Mouse (Mus musculus): ENCODE results near the gene Ybx2. TPM values are rescaled to one million over a fixed set of nuclear protein-coding genes. Genes with fewer than 3 reads are reported as not detected.

Gene Ybx2
- total and polyA plus RNA-seq, 2 experiments from 2014 or later: 2.5 to 22.8 TPM

DNA sequence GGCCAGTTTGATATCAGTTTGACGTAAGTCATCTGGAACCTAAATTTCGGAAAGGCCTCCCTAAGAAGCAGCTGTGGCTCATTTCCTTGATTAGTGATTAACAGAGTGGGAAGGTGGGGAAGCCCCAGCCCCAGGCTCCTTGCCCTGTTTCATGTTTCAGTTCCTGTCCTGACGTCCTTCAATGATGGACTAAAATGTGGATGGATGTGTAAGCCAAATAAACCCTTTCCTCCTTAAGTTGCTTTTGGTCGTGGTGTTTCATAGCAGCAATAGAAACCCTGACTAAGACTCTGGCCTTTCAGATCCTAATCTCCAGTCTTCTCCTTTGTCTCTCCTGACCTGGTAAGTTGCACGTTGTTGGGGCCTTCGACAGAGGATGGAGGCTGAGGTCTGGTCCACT, 34.6 kb downstream of the Ybx2 start:
- H3K4me1 ChIP-seq (ENCODE audit: insufficient read depth): 0 out of 2 replicates have a peak, but pooled peaks cover 3% of the 10 kb centered on the region
- H3K9ac ChIP-seq: no peak overlapping the region
- H3K4me2 ChIP-seq (ENCODE audit: low read depth): no peak overlapping the region
- H3K9me3 ChIP-seq (ENCODE audit: low read length): no peaks in the 10 kb centered on the region
- H3K36me3 ChIP-seq (ENCODE audit: insufficient read depth): peaks cover 64% of the 10 kb centered on the region
- no peak for ATAC-seq
- 90% methylated on average over 6 of the region's 6 CpGs for WGBS
- H3K27me3 ChIP-seq (ENCODE audit: insufficient read depth, low read length): peaks cover 23% of the 10 kb centered on the region
- H3K27ac ChIP-seq (ENCODE audit: low read depth, low read length): no peak overlapping the region
- DNase-seq: no peak
- TF ChIP-seq CTCF (IDR thresholded peaks at IDR 0.05; ENCODE audit: low read depth): no peak
- H3K4me3 ChIP-seq (ENCODE audit: low read depth, low read length): no peak overlapping the region

DNA sequence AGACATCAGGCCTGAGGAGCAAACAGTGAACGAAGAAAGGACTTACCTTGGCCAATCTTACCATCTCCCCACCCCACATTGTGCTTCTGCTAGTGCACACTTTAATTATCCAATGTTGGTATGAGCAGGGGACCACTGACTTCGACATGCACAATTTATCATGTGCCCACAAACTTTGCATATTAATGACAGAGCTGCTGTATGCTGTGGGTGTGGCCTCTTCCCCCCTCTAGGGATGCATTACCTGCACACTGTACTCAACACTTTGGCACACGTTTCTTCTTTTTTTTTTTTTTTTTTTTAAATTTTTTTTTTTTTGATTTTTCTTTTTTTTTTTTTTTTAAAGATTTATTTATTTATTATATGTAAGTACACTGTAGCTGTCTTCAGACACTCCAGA, 35.2 kb downstream of the Ybx2 start:
- WGBS: 84% methylated on average over 3 of the region's 3 CpGs
- no peak for DNase-seq
- Histone ChIP-seq H3K27ac (ENCODE audit: low read depth, low read length) (no peak overlapping the region), H3K9ac (no peak overlapping the region), H3K9me3 (ENCODE audit: low read length) (no peaks in the 10 kb centered on the region), H3K36me3 (ENCODE audit: insufficient read depth) (peaks cover 68% of the 10 kb centered on the region), H3K4me3 (ENCODE audit: low read depth, low read length) (no peak overlapping the region), H3K4me2 (ENCODE audit: low read depth) (no peak overlapping the region), H3K4me1 (ENCODE audit: insufficient read depth) (0 out of 2 replicates have a peak, but pooled peaks cover 3% of the 10 kb centered on the region), H3K27me3 (ENCODE audit: insufficient read depth, low read length) (peaks cover 18% of the 10 kb centered on the region; the same call in 1 of the 2 replicates)
- no peak for TF ChIP-seq CTCF (IDR thresholded peaks at IDR 0.05; ENCODE audit: low read depth)
- ATAC-seq: no peak

- WGBS: 96% methylated on average over 2 of the region's 2 CpGs
- Histone ChIP-seq H3K36me3 (ENCODE audit: insufficient read depth) (peaks cover 60% of the 10 kb centered on the region), H3K27me3 (ENCODE audit: insufficient read depth, low read length) (no peaks in the 10 kb centered on the region), H3K27ac (ENCODE audit: low read depth, low read length) (no peak overlapping the region), H3K9me3 (ENCODE audit: low read length) (no peaks in the 10 kb centered on the region), H3K4me3 (ENCODE audit: low read depth, low read length) (no peak overlapping the region), H3K4me2 (ENCODE audit: low read depth) (no peak overlapping the region), H3K4me1 (ENCODE audit: insufficient read depth) (peaks cover 3% of the 10 kb centered on the region; the same call in 1 of the 2 replicates), H3K9ac (no peak overlapping the region)
- ATAC-seq: no peak
- no peak for TF ChIP-seq CTCF (IDR thresholded peaks at IDR 0.05; ENCODE audit: low read depth)
- no peak for DNase-seq
Observed at GRCm38 (mm10) chr11:69974907-69975306, 39.3 kb downstream of the Ybx2 start.

GRCm38 (mm10) chr11:69976271-69976670, 40.7 kb downstream of the Ybx2 start:
- WGBS: 90% methylated on average over 4 of the region's 4 CpGs
- no peaks in the 10 kb centered on the region for H3K27me3 ChIP-seq (ENCODE audit: insufficient read depth, low read length)

DNA sequence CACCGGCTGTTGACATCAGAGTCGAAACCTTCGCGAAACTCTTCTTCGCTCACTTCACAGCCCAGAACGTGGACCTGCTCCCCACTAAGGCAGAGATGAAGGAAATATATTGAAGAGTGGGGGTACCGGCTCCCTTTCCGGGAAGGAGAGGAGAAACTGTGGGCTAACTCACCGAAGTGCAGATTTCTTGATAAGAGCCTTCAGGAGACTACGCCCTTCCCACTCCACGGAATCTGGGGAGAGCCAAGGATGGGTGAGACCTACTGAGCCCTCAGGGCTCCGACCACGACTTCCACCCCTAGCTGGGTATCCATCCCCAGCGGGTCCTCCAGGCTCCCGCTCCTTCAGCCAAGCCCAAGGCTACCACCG, 44.2 kb downstream of the Ybx2 start:
- Histone ChIP-seq H3K4me3 (ENCODE audit: low read depth, low read length) (peak overlapping the region; percentile 89), H3K36me3 (ENCODE audit: insufficient read depth) (peaks cover 32% of the 10 kb centered on the region), H3K9me3 (ENCODE audit: low read length) (no peaks in the 10 kb centered on the region), H3K4me1 (ENCODE audit: insufficient read depth) (peaks cover 14% of the 10 kb centered on the region), H3K27ac (ENCODE audit: low read depth, low read length) (peak overlapping the region; percentile 99), H3K27me3 (ENCODE audit: insufficient read depth, low read length) (no peaks in the 10 kb centered on the region), H3K9ac (peak overlapping the region; percentile 95), H3K4me2 (ENCODE audit: low read depth) (peak overlapping the region; percentile 89)
- no peak for DNase-seq
- ATAC-seq: no peak
- WGBS: 3% methylated on average over 16 of the region's 16 CpGs
- no peak for TF ChIP-seq CTCF (IDR thresholded peaks at IDR 0.05; ENCODE audit: low read depth)

More at GRCm38 (mm10) chr11:69976271-69976670, 40.7 kb downstream of the Ybx2 start:
- ATAC-seq: no peak
- Histone ChIP-seq H3K4me1 (ENCODE audit: insufficient read depth) (peaks cover 3% of the 10 kb centered on the region; the same call in 1 of the 2 replicates), H3K4me2 (ENCODE audit: low read depth) (no peak overlapping the region), H3K9ac (no peak overlapping the region), H3K36me3 (ENCODE audit: insufficient read depth) (peaks cover 52% of the 10 kb centered on the region), H3K4me3 (ENCODE audit: low read depth, low read length) (no peak overlapping the region), H3K27ac (ENCODE audit: low read depth, low read length) (no peak overlapping the region), H3K9me3 (ENCODE audit: low read length) (no peaks in the 10 kb centered on the region)
- TF ChIP-seq CTCF (IDR thresholded peaks at IDR 0.05; ENCODE audit: low read depth): no peak
- DNase-seq: no peak

GRCm38 (mm10) chr11:69980196-69981140, 44.9 kb downstream of the Ybx2 start:
- no peaks in the 10 kb centered on the region for H3K27me3 ChIP-seq (ENCODE audit: insufficient read depth, low read length)
- WGBS: under 1% methylated on average over 40 of the region's 60 CpGs
- peak overlapping the region; percentile 95 for H3K9ac ChIP-seq
- no peak for TF ChIP-seq CTCF (IDR thresholded peaks at IDR 0.05; ENCODE audit: low read depth)
- H3K4me2 ChIP-seq (ENCODE audit: low read depth): peak overlapping the region; percentile 89
- peaks cover 14% of the 10 kb centered on the region for H3K4me1 ChIP-seq (ENCODE audit: insufficient read depth)
- no peaks in the 10 kb centered on the region for H3K9me3 ChIP-seq (ENCODE audit: low read length)
- H3K4me3 ChIP-seq (ENCODE audit: low read depth, low read length): peak overlapping the region; percentile 89
- peak; percentile 99 for DNase-seq
- H3K27ac ChIP-seq (ENCODE audit: low read depth, low read length): peak overlapping the region; percentile 99
- peak; percentile 96 for ATAC-seq
- peaks cover 31% of the 10 kb centered on the region for H3K36me3 ChIP-seq (ENCODE audit: insufficient read depth)

DNA sequence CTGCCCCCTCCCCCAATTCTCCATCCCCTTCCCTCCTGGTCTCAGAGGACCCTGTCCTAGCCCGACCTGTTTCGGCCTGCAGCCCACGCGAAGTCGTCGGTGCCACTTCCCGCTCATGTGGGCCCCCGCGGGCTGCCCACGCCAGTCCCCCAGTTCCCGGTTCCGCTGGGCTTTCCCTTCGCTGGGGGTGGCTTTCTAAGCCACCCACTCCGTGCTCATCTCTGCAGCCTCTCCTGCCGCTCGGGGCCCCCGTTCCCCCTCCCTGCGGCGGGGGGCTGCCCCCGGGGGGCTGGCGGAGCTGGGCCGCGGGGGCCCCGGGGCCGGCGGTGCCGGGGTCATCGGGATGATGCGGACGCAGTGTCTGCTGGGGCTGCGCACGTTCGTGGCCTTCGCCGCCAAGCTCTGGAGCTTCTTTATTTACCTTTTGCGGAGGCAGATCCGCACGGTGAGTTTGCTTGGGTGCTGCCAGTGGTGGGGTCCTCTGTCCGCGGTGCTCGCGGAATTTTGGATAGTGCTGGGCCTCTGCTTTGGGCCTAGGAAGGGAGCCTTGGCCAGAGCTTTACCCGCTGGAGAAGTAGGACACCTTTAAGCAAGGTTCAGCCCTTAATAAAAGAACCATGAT, 45.7 kb downstream of the Ybx2 start, which contains the start of gene Ctdnep1:
Gene Ctdnep1, plus strand, starts transcription at position 16 of the 622 bp plus-strand sequence.
- no peaks in the 10 kb centered on the region for H3K9me3 ChIP-seq (ENCODE audit: low read length)
- peak within 1 kb of the TSS; percentile 89 for H3K4me2 ChIP-seq (ENCODE audit: low read depth)
- H3K27ac ChIP-seq (ENCODE audit: low read depth, low read length): peak within 1 kb of the TSS; percentile 99
- TF ChIP-seq CTCF (IDR thresholded peaks at IDR 0.05; ENCODE audit: low read depth): no peak
- WGBS: under 1% methylated on average over 41 of the region's 43 CpGs
- H3K4me1 ChIP-seq (ENCODE audit: insufficient read depth): peaks cover 14% of the 10 kb centered on the region
- DNase-seq: peak; percentile 28
- peak within 1 kb of the TSS; percentile 95 for H3K9ac ChIP-seq
- no peak for ATAC-seq
- H3K36me3 ChIP-seq (ENCODE audit: insufficient read depth): peaks cover 28% of the 10 kb centered on the region
- H3K4me3 ChIP-seq (ENCODE audit: low read depth, low read length): peak within 1 kb of the TSS; percentile 89
- no peaks in the 10 kb centered on the region for H3K27me3 ChIP-seq (ENCODE audit: insufficient read depth, low read length)
